Mouse (Mus musculus): Measurements from ENCODE around the gene Rpia. TPM values are rescaled to one million over a fixed set of nuclear protein-coding genes. Genes with fewer than 3 reads are reported as not detected.

Rpia gene
- total RNA-seq, 1 experiment, result 11.0 TPM

DNA sequence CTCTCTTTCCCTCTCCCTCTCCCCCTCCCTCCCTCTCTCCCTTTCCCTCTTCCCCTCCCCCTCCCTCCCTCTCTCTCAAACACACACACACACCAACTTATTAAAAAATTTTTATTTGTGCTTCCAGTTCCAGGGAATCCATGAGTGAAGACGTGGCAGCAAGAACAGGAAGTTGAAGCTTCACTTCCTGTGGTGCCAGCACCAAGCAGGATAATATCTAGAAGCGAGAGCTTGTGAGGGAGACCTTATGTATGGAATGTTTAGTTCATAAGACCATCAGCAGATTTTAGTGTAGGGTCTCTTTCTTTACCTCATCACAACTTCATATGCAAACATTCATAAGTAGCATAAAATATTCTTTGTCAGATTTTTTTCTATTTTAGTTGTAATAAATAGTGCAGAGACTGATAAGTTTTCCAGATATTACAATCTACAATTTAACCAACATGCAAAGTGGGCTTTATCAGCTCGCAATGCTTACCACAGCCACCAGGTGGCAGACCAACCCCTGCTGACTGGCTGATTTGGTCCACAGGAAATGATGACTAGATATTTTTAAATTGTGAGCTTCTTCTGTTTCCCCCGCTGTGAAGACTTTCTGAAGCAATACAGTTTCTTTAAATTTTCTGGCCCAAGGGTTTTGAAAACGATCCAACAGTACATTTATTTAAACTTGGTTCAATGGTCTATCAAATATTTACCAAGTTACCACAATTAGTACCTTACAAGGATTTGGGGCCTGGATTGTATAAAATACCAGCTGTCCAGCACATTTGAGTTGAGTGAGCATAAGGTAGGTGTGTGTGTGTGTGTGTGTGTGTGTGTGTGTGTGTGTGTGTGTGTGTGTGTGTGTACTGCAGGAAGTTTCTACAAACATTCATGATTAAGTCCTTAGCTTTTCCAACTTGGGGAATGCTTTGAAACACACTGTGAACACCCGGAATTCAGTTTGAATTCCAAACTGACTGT, 19.8 kb upstream of the Rpia start:
- Histone ChIP-seq H3K4me3 (ENCODE audit: insufficient read depth in 1 of 2, low read depth in 1 of 2, low read length in 2 of 2, poor library complexity in 1 of 2, severe bottlenecking in 1 of 2) (no peak overlapping the region), H3K4me1 (ENCODE audit: control insufficient read depth in 2 of 2, insufficient read depth in 2 of 2, low read length in 2 of 2, poor library complexity in 1 of 2) (no peaks in the 10 kb centered on the region), H3K27ac (ENCODE audit: insufficient read depth, low read depth, low read length, poor library complexity, severe bottlenecking) (no peak overlapping the region), H3K9me3 (ENCODE audit: control insufficient read depth, insufficient read depth, low read depth, low read length) (no peaks in the 10 kb centered on the region), H3K36me3 (ENCODE audit: control insufficient read depth, insufficient read depth, low read length, poor library complexity, severe bottlenecking) (no peaks in the 10 kb centered on the region), H3K9ac (ENCODE audit: insufficient read depth, low read depth, low read length, poor library complexity, severe bottlenecking) (no peak overlapping the region)
- DNase-seq (ENCODE audit: low read depth, low spot score), result peak; percentile 60
- in situ Hi-C loops (cut with MboI; ENCODE audit: low sequenced_read_pairs in 2 of 2, unreplicated experiment in 2 of 2), result no loop called here
- TF ChIP-seq ZNF384 (IDR thresholded peaks at IDR 0.05; ENCODE audit: low read depth, low read length) (no peak), HCFC1 (IDR thresholded peaks at IDR 0.05; ENCODE audit: borderline replicate concordance, insufficient read depth, low read length) (no peak), CHD2 (IDR thresholded peaks at IDR 0.05; ENCODE audit: low read depth, low read length) (no peak), MAFK (IDR thresholded peaks at IDR 0.05; ENCODE audit: insufficient read depth, low read depth, low read length) (peak; percentile 97), ZC3H11A (IDR thresholded peaks at IDR 0.05; ENCODE audit: borderline replicate concordance, low read depth, low read length) (0 out of 2 replicates have a peak, but pooled peaks have one; percentile 39)

DNA sequence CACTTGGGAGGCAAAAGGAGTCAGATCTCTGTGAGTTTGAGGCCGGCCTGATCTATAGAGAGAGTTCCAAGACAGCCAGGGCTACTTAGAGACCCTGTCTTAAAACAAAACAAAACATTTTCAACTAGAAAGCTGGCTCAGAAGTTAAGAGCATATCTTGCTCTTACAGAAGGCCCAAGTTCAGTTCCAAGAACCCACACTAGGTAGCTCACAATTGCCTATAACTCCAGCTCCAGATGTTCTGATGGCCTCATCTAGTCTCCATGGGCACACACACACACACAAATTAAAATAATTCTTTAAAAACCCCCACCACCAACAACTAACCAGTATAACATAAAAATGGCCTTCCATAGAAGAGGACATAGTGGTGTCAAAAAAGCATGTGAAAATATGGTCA, 18.5 kb upstream of the Rpia start:
- H3K36me3 ChIP-seq (ENCODE audit: control insufficient read depth, insufficient read depth, low read length, poor library complexity, severe bottlenecking), result no peaks in the 10 kb centered on the region
- DNase-seq (ENCODE audit: low read depth, low spot score), result no peak
- in situ Hi-C loops (cut with MboI; ENCODE audit: low sequenced_read_pairs in 2 of 2, unreplicated experiment in 2 of 2), result no loop called here
- no peak overlapping the region for H3K4me3 ChIP-seq (ENCODE audit: insufficient read depth in 1 of 2, low read depth in 1 of 2, low read length in 2 of 2, poor library complexity in 1 of 2, severe bottlenecking in 1 of 2)
- no peak overlapping the region for H3K9ac ChIP-seq (ENCODE audit: insufficient read depth, low read depth, low read length, poor library complexity, severe bottlenecking)
- H3K4me1 ChIP-seq (ENCODE audit: control insufficient read depth in 2 of 2, insufficient read depth in 2 of 2, low read length in 2 of 2, poor library complexity in 1 of 2), result peaks cover 2% of the 10 kb centered on the region in 2 experiments; a peak in 3 of 4 replicates
- TF ChIP-seq MAFK (IDR thresholded peaks at IDR 0.05; ENCODE audit: insufficient read depth, low read depth, low read length), result no peak
- no peak for TF ChIP-seq HCFC1 (IDR thresholded peaks at IDR 0.05; ENCODE audit: borderline replicate concordance, insufficient read depth, low read length)
- no peak for TF ChIP-seq ZC3H11A (IDR thresholded peaks at IDR 0.05; ENCODE audit: borderline replicate concordance, low read depth, low read length)
- TF ChIP-seq CHD2 (IDR thresholded peaks at IDR 0.05; ENCODE audit: low read depth, low read length), result no peak
- TF ChIP-seq ZNF384 (IDR thresholded peaks at IDR 0.05; ENCODE audit: low read depth, low read length), result no peak
- no peak overlapping the region for H3K27ac ChIP-seq (ENCODE audit: insufficient read depth, low read depth, low read length, poor library complexity, severe bottlenecking)
- H3K9me3 ChIP-seq (ENCODE audit: control insufficient read depth, insufficient read depth, low read depth, low read length), result no peaks in the 10 kb centered on the region

DNA sequence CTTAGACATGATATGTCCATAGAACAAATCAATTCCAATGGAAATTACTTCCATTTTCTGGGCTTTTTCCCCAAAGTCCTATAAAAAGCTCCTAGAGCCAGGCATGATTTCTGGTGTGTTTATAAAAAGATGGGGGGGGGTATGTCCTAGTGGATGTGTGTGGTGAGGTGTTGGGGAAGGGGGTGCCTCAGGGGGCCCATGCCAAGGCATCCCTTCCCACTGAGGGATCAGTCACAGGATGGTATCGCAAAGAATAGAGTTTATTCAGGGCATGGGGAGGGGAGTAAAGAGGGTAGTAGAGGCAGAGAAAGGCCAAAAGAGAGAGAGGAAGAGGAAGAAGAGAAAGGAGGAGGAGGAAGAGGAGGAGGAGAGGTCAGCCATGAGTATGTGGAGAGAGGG, 14.5 kb upstream of the Rpia start:
- no peak for TF ChIP-seq ZC3H11A (IDR thresholded peaks at IDR 0.05; ENCODE audit: borderline replicate concordance, low read depth, low read length)
- in situ Hi-C loops (cut with MboI; ENCODE audit: low sequenced_read_pairs in 2 of 2, unreplicated experiment in 2 of 2), result no loop called here
- no peak overlapping the region for H3K27ac ChIP-seq (ENCODE audit: insufficient read depth, low read depth, low read length, poor library complexity, severe bottlenecking)
- H3K9ac ChIP-seq (ENCODE audit: insufficient read depth, low read depth, low read length, poor library complexity, severe bottlenecking), result no peak overlapping the region
- no peaks in the 10 kb centered on the region for H3K9me3 ChIP-seq (ENCODE audit: control insufficient read depth, insufficient read depth, low read depth, low read length)
- no peak for DNase-seq (ENCODE audit: low read depth, low spot score)
- H3K4me3 ChIP-seq (ENCODE audit: insufficient read depth in 1 of 2, low read depth in 1 of 2, low read length in 2 of 2, poor library complexity in 1 of 2, severe bottlenecking in 1 of 2), result no peak overlapping the region
- H3K36me3 ChIP-seq (ENCODE audit: control insufficient read depth, insufficient read depth, low read length, poor library complexity, severe bottlenecking), result no peaks in the 10 kb centered on the region
- H3K4me1 ChIP-seq (ENCODE audit: control insufficient read depth in 2 of 2, insufficient read depth in 2 of 2, low read length in 2 of 2, poor library complexity in 1 of 2), result peaks cover 2 to 5% of the 10 kb centered on the region in 2 experiments; a peak in 3 of 4 replicates

DNA sequence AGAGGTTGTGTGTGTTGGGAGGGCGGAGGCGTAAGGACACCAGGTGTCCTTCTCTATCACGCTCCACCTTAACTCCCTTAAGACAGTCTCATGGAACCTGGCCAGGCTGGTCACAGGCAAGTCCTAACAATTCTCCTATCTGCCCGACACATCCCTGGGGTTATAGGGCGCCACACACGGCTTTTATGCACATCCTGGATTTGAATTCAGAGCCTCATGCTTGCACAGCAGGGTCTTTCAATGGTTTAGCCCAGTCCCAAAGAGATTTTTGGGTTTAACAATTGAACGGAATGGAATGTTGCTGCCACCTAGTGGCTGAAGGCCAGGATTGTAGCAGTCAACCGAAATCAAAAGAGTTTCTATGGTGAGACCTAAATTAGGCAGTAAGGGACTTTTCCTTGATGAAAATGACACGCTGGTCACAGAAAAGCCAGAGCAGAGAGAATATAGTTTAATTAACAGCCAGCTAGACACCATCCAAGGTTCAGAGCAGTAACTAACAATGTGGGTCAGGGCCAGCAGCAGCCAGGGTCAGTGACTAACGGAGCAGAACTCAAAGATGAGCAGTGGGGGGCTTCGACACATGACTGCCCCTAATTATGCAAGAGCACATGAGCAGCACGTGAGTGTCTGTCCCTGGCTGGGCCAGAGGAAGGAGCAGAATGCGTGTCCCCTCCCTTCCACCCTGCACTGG, 13.9 kb upstream of the Rpia start:
- Histone ChIP-seq H3K4me3 (ENCODE audit: insufficient read depth in 1 of 2, low read depth in 1 of 2, low read length in 2 of 2, poor library complexity in 1 of 2, severe bottlenecking in 1 of 2) (peak overlapping the region in 1 of 2 experiments; percentile 20; a peak in 2 of 4 replicates), H3K4me1 (ENCODE audit: control insufficient read depth in 2 of 2, insufficient read depth in 2 of 2, low read length in 2 of 2, poor library complexity in 1 of 2) (peaks cover 2 to 5% of the 10 kb centered on the region in 2 experiments; a peak in 3 of 4 replicates), H3K9ac (ENCODE audit: insufficient read depth, low read depth, low read length, poor library complexity, severe bottlenecking) (no peak overlapping the region), H3K9me3 (ENCODE audit: control insufficient read depth, insufficient read depth, low read depth, low read length) (no peaks in the 10 kb centered on the region), H3K36me3 (ENCODE audit: control insufficient read depth, insufficient read depth, low read length, poor library complexity, severe bottlenecking) (no peaks in the 10 kb centered on the region), H3K27ac (ENCODE audit: insufficient read depth, low read depth, low read length, poor library complexity, severe bottlenecking) (no peak overlapping the region)
- peak; percentile 75 for DNase-seq (ENCODE audit: low read depth, low spot score)
- in situ Hi-C loops (cut with MboI; ENCODE audit: low sequenced_read_pairs in 2 of 2, unreplicated experiment in 2 of 2), result no loop called here
- TF ChIP-seq HCFC1 (IDR thresholded peaks at IDR 0.05; ENCODE audit: borderline replicate concordance, insufficient read depth, low read length), result no peak
- TF ChIP-seq MAFK (IDR thresholded peaks at IDR 0.05; ENCODE audit: insufficient read depth, low read depth, low read length), result no peak
- TF ChIP-seq ZNF384 (IDR thresholded peaks at IDR 0.05; ENCODE audit: low read depth, low read length), result no peak
- TF ChIP-seq CHD2 (IDR thresholded peaks at IDR 0.05; ENCODE audit: low read depth, low read length), result no peak
- no peak for TF ChIP-seq ZC3H11A (IDR thresholded peaks at IDR 0.05; ENCODE audit: borderline replicate concordance, low read depth, low read length)
